Mouse (Mus musculus) gastrocnemius, adult 2 months (tissue): ENCODE results near the gene Gm21541. TPM values are rescaled to one million over a fixed set of nuclear protein-coding genes. Genes with fewer than 3 reads are reported as not detected.
"Not testable (repeated sequence)": the region's sequence is repeated elsewhere in the genome, so short reads cannot be mapped to it uniquely, and the experiment has no call there.

ENCODE experiments used
- DNase-seq: peaks from one replicate; pipeline ENCODE4 v3.0.0; 2022
- H3K27ac ChIP-seq: fragments of 200-600 bp; 2 replicates; pipeline ENCODE4 v1.8.1; 2022; ENCODE audit warnings: mild to moderate bottlenecking
- H3K4me3 ChIP-seq: fragments of 200-600 bp; 2 replicates; pipeline ENCODE4 v1.8.1; 2022; ENCODE audit warnings: mild to moderate bottlenecking, moderate library complexity
- intact Hi-C: fragments of 180-260 bp; cut with DNase I; formaldehyde crosslinking; loops from one replicate; pipeline ENCODE4 v1.15.1; 2025
- long read RNA-seq, 2 experiments: library from polyadenylated mRNA; stranded (forward); transcript quantifications; one replicate each; pipeline ENCODE4 v2.0.0; 2021
- total RNA-seq, 2 experiments: library from RNA; stranded (reverse); gene quantifications; 2 replicates each; pipeline ENCODE4 v1.2.3; 2021

Gene Gm21541
- total RNA-seq, result not detected
- long read RNA-seq, experiment 1, partial matches to known transcripts, result 0 of 2 reads
- long read RNA-seq, experiment 1, other reads (novel, unspliced or antisense), result 0 of 2 reads
- long read RNA-seq, experiment 2, result 0 reads

GRCm38 (mm10) chr4:41903310-41903709 is at the start of gene Gm21541:
Gm21541 (plus strand) TSS chr4:41903610.
- H3K4me3 ChIP-seq, intact Hi-C loops, DNase-seq, H3K27ac ChIP-seq: not testable (repeated sequence)

DNA sequence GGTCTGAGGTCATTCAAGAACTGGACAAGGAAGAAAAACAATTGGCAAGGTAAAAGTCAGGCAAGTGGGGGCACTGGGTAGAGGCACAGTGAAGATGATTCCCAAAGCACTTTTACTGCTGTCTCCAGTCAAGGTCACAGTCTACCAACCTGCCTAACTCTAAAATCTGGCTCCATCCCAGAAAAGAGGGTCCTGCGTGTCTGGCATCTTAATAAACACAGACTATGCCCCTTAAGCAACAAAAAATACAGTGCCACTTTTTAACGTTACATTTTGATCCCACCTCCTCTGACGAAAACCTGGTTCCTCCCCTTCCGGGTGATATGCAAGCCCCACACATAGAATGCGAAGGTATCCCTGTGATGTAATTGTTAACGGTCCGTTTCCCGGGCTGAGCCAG is 37.9 kb downstream of the Gm21541 start, which contains the start of gene Gm20878:
Gene Gm20878, plus strand, starts transcription at position 301 of the 400 bp plus-strand sequence.
- H3K27ac ChIP-seq, intact Hi-C loops, H3K4me3 ChIP-seq, DNase-seq: not testable (repeated sequence)

Other genes starting within 250 kb of the Gm21541 start
- 10 to 100 TPM; 27.3 to 55.3 TPM for gene Cntfr, start 206.5 kb upstream of the Gm21541 start, total RNA-seq
- 10 to 100 TPM; 33.3 to 73.4 TPM for gene Il11ra1, start 203.6 kb upstream of the Gm21541 start, total RNA-seq
- gene Rpp25l, start 190.1 kb upstream of the Gm21541 start, total RNA-seq, result 10 to 100 TPM; 50.1 to 58.4 TPM
- gene Dctn3, start 180.4 kb upstream of the Gm21541 start, total RNA-seq, result 10 to 100 TPM; 40.6 to 42.4 TPM
- gene Arid3c, start 172.5 kb upstream of the Gm21541 start, total RNA-seq, result not detected
- 10 to 100 TPM; 27.0 to 41.1 TPM for gene Galt, start 148.4 kb upstream of the Gm21541 start, total RNA-seq
- 10 to 100 TPM in 1 of 2 experiments, 1 to 10 TPM in 1; 8.2 to 13.3 TPM for gene Sigmar1, start 147.5 kb upstream of the Gm21541 start, total RNA-seq
- 10 to 100 TPM; 15.4 to 19.2 TPM for gene Ccl27a, start 129.4 kb upstream of the Gm21541 start, total RNA-seq
- 1 to 10 TPM in 1 of 2 experiments, not detected in 1; 1.4 TPM for gene Gm20878, start 38.0 kb downstream of the Gm21541 start, total RNA-seq
- under 1 TPM in 1 of 2 experiments, not detected in 1; 0.08 TPM for gene Fam205a4, start 62.4 kb downstream of the Gm21541 start, total RNA-seq
- not detected for gene Gm21093, start 131.1 kb downstream of the Gm21541 start, total RNA-seq
- gene Gm3893, start 187.6 kb downstream of the Gm21541 start, total RNA-seq, result not detected
- 10 to 100 TPM; 10.7 to 11.2 TPM for gene Gm13304, start 211.2 kb downstream of the Gm21541 start, total RNA-seq
- gene Gm13306, start 249.8 kb downstream of the Gm21541 start, total RNA-seq, result not detected